Mouse (Mus musculus) kidney, postnatal 0 days (tissue): ENCODE data around the gene Gm49337. TPM values are rescaled to one million over a fixed set of nuclear protein-coding genes. Genes with fewer than 3 reads are reported as not detected.
"Not testable (repeated sequence)": the region's sequence is repeated elsewhere in the genome, so short reads cannot be mapped to it uniquely, and the experiment has no call there.

Source experiments
- ATAC-seq: fragments of 200-750 bp; cut with Nextera tagmentation; replicated peaks from 2 replicates; pipeline ENCODE4 v1.8.0; 2017; ENCODE audit warnings: low read depth, moderate number of reproducible peaks, moderate TSS enrichment, moderate library complexity; ENCODE audit not compliant: low FRiP score
- DNase-seq: peaks from one replicate; pipeline ENCODE4 v3.0.0-alpha.2; 2016; ENCODE audit warnings: low spot score
- H3K27ac ChIP-seq: fragments of 300-500 bp; sonication (generic); 2 replicates; pipeline ENCODE4 v1.5.1; 2014; ENCODE audit warnings: mild to moderate bottlenecking
- H3K27me3 ChIP-seq: fragments of 300-500 bp; sonication (generic); 2 replicates; pipeline ENCODE4 v1.6.1; 2014; ENCODE audit warnings: low read length, mixed read lengths; ENCODE audit not compliant: insufficient read depth
- H3K36me3 ChIP-seq: fragments of 300-500 bp; sonication (generic); 2 replicates; pipeline ENCODE4 v1.6.1; 2014; ENCODE audit warnings: low read length, mixed read lengths; ENCODE audit not compliant: insufficient read depth
- H3K4me1 ChIP-seq: fragments of 300-500 bp; sonication (generic); replicated peaks from 2 replicates; pipeline ENCODE4 v1.6.1; 2014; ENCODE audit warnings: antibody characterized with exemption, low read length, mixed read lengths; ENCODE audit not compliant: insufficient read depth
- H3K4me2 ChIP-seq: fragments of 300-500 bp; sonication (generic); 2 replicates; pipeline ENCODE4 v1.6.1; 2014; ENCODE audit warnings: mild to moderate bottlenecking, low read length, moderate library complexity, mixed read lengths
- H3K4me3 ChIP-seq: fragments of 300-500 bp; sonication (generic); replicated peaks from 2 replicates; pipeline ENCODE4 v1.5.1; 2014; ENCODE audit warnings: low read depth, low read length
- H3K9ac ChIP-seq: fragments of 300-500 bp; sonication (generic); 2 replicates; pipeline ENCODE4 v1.6.1; 2014; ENCODE audit warnings: low read depth, low read length
- H3K9me3 ChIP-seq: fragments of 300-500 bp; sonication (generic); replicated peaks from 2 replicates; pipeline ENCODE4 v1.6.1; 2016; ENCODE audit warnings: low read length, inconsistent platforms, mixed read lengths
- CTCF ChIP-seq: IDR thresholded peaks from 2 replicates; pipeline ENCODE4 v1.5.1; 2016; ENCODE audit warnings: antibody characterized with exemption, low read depth, mild to moderate bottlenecking, moderate library complexity
- WGBS: fragments of 180-500 bp; shearing (Covaris S2); extraction: QIAGEN DNeasy Blood & Tissue Kit; methylation state at CpG from one replicate; pipeline ENCODE4 v1.1.7; 2014; 5-methylcytosine and 5-hydroxymethylcytosine counted together
- polyA plus RNA-seq: library from polyadenylated mRNA; unstranded; fragments of >200 nt; fragmentation: Nextera tagmentation; extraction: Ambion mirVana; gene quantifications from 2 replicates; pipeline ENCODE4 v1.2.1, GENCODE M21; 2015

The Gm49337 gene
- polyA plus RNA-seq, 1 experiment from 2014 or later, result not detected

DNA sequence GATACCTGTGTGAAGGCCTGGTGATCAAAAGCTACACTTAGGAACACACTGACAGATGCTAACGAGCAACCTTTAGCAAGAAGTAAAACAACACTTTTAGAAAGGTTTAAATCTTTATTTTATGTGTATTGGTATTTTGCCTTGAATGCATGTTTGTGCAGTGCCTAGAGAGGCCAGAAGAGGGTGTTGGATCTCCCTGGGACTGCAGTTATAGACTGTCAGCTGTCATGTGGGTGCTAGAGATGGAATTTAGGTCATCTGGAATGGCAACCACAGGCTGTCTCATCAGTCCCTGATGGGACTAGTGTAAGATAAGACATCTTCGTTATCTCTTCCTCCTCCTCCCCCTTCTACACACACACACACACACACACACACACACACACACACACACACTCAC is 25.2 kb downstream of the Gm49337 start:
- Histone ChIP-seq H3K36me3 (no peaks in the 10 kb centered on the region), H3K27ac (no peak overlapping the region), H3K4me2 (no peak overlapping the region), H3K4me3 (no peak overlapping the region), H3K4me1 (no peaks in the 10 kb centered on the region), H3K27me3 (no peaks in the 10 kb centered on the region), H3K9ac (no peak overlapping the region), H3K9me3 (no peaks in the 10 kb centered on the region)
- ATAC-seq (no peak), DNase-seq (no peak)
- 77% methylated on average over 2 of the region's 2 CpGs for WGBS
- TF ChIP-seq CTCF, result peak; percentile 48

DNA sequence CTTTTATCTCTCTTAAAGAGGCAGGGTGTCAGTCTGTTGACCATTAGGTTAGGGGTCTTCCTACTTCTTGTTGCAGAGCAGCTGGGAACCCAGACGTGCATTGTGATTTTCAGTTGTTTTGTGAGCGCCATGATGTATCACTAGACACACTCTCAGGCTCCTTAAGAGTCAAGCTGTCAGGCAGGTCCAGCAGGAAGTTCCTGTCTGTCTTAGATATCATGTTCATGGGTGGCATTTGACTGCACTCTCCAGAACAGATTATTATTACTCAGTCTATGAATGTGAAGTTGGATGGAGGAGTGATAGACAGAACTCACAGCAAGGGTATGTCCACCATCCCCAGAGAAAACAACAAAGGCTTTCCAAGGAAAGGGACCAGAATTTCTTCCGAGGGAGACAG is 31.2 kb downstream of the Gm49337 start:
- Histone ChIP-seq H3K27me3 (no peaks in the 10 kb centered on the region), H3K36me3 (no peaks in the 10 kb centered on the region), H3K4me1 (no peaks in the 10 kb centered on the region), H3K9ac (no peak overlapping the region), H3K4me3 (no peak overlapping the region), H3K27ac (no peak overlapping the region), H3K9me3 (no peaks in the 10 kb centered on the region), H3K4me2 (no peak overlapping the region)
- TF ChIP-seq CTCF, result no peak
- no peak for DNase-seq
- 60% methylated on average over 3 of the region's 3 CpGs for WGBS
- ATAC-seq, result no peak

DNA sequence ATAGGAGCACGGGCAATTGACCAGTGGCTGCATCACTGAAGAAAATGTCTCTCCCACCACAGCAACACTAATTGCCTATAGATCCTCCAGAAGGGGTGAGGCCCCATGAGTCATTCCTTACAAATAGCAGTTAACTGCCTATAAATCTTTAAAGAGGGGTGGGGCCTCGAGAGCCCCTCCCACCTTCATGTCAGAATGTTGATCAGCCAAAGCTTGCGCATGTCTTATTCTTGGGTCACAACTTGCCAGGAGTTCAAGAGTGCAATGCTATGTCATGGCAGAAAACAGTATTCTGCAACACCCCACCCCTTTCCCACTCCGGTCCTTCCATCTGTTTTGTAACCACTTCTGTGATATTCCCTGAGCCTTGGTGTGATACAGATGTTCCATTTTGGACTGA is 33.3 kb downstream of the Gm49337 start:
- H3K9ac ChIP-seq, result no peak overlapping the region
- DNase-seq, result no peak
- no peaks in the 10 kb centered on the region for H3K9me3 ChIP-seq
- TF ChIP-seq CTCF, result no peak
- H3K36me3 ChIP-seq, result no peaks in the 10 kb centered on the region
- no peak overlapping the region for H3K4me2 ChIP-seq
- no peaks in the 10 kb centered on the region for H3K4me1 ChIP-seq
- WGBS, result 66% methylated on average over 4 of the region's 4 CpGs
- H3K27ac ChIP-seq, result no peak overlapping the region
- no peak for ATAC-seq
- H3K27me3 ChIP-seq, result no peaks in the 10 kb centered on the region
- no peak overlapping the region for H3K4me3 ChIP-seq

DNA sequence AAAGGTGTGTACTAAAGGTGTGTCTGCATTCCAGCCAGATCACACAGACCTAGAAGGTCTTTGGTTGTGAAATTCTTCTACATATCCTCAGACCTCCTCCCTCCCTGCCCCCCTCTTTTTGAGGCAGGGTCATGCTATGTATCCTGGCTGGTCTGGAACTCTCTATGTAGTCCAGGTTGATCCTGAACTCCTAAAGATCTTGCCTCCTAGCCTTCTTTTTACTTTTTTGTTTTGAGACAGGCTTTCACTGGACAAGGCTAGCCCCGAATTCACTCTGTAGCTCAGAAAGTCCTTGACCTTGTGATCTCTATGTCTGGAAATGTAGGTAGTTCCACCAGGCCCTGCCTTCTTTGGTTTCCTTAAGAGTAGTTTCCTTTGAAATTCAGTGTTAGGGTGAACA is 35.7 kb downstream of the Gm49337 start:
- no peak overlapping the region for H3K4me3 ChIP-seq
- no peaks in the 10 kb centered on the region for H3K9me3 ChIP-seq
- no peaks in the 10 kb centered on the region for H3K36me3 ChIP-seq
- H3K4me1 ChIP-seq, result no peaks in the 10 kb centered on the region
- H3K27me3 ChIP-seq, result no peaks in the 10 kb centered on the region
- no peak for TF ChIP-seq CTCF
- DNase-seq (no peak), ATAC-seq (no peak)
- H3K9ac ChIP-seq, result no peak overlapping the region
- WGBS, result 78% methylated on average over 1 of the region's 1 CpGs
- H3K27ac ChIP-seq, result no peak overlapping the region
- H3K4me2 ChIP-seq, result no peak overlapping the region

DNA sequence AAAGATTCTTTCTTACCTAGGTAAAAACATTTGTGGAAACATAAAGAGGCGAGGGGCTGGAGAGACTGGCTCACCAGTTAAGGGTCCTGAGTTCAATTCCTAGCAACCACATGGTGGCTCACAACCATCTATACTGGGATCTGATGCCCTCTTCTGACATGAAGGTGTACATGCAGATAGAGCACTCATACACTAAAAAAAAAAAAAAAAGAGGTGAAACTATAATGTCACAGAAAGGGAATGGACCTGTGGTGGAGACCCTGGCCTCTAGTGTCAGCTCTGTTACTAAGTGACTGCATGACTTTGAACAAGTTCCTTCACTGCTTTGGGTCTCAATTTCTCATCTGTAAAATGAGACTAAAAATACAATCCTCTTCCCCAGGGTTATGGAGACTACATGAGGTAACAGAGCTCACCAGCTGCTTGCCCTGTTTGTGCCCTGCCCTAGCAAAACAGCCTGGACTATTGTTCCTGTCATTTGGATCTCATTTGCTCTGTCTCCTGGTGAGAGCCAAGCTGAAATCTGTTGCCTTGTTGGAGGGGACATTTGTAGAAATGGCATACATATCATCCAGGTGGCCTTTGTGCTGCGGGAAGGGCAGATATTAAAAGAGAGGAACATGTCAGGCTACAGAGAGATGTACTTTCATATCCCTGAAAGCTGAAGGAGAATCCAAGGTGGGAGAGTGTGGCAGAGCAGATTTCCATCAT is 42.9 kb downstream of the Gm49337 start:
- no peaks in the 10 kb centered on the region for H3K9me3 ChIP-seq
- DNase-seq (no peak), ATAC-seq (no peak)
- no peak overlapping the region for H3K4me2 ChIP-seq
- no peak overlapping the region for H3K9ac ChIP-seq
- peak; percentile 11; the same call in 1 of the 2 replicates for TF ChIP-seq CTCF
- 89% methylated on average over 2 of the region's 2 CpGs for WGBS
- no peak overlapping the region for H3K27ac ChIP-seq
- no peak overlapping the region for H3K4me3 ChIP-seq
- 0 out of 2 replicates have a peak, but pooled peaks cover 5% of the 10 kb centered on the region for H3K4me1 ChIP-seq
- H3K27me3 ChIP-seq, result no peaks in the 10 kb centered on the region
- no peaks in the 10 kb centered on the region for H3K36me3 ChIP-seq

DNA sequence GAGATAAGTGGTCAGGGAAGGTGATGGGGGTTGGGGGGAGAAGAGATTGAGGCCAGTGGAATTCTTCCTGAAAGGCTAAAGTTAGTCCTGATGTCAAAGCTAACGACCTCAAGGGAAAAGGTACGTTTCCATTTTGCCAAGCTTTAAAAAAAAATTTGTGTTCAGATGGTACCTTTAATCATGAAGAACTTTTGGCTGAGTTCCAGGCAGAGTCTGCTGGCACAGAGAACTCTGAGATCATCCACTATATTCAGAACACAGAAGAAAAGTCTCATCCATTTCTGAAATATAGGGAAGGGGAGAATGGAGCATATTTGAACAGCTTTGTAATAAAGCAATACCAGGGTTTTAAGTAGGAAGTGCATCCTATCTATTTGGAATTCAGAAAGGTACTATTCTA is 43.9 kb downstream of the Gm49337 start:
- no peak overlapping the region for H3K9ac ChIP-seq
- H3K4me3 ChIP-seq, result no peak overlapping the region
- no peaks in the 10 kb centered on the region for H3K9me3 ChIP-seq
- DNase-seq (no peak), ATAC-seq (no peak)
- no peak overlapping the region for H3K27ac ChIP-seq
- H3K36me3 ChIP-seq, result no peaks in the 10 kb centered on the region
- no peaks in the 10 kb centered on the region for H3K27me3 ChIP-seq
- 62% methylated on average over 2 of the region's 2 CpGs for WGBS
- 0 out of 2 replicates have a peak, but pooled peaks cover 5% of the 10 kb centered on the region for H3K4me1 ChIP-seq
- TF ChIP-seq CTCF, result no peak
- H3K4me2 ChIP-seq, result no peak overlapping the region

DNA sequence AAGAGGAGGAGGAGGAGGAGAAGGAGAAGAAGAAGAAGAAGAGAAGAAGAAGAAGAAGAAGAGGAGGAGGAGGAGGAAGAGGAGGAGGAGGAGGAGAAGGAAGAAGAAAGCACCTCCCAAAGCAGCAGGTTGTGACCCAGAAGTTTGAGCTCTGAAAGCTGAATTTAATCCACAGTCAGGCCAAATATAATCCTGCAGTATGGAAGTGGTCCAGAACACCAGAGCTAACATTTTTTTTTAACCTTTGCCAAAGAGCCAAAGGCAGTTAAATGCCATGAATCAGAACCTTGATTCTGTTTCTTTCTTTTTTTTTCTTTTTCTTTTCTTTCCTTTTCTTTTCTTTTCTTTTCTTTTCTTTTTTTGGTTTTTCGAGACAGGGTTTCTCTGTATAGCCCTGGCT is 44.5 kb downstream of the Gm49337 start:
- not testable (repeated sequence) for ATAC-seq, DNase-seq, H3K9ac ChIP-seq, H3K36me3 ChIP-seq, H3K27ac ChIP-seq, H3K4me2 ChIP-seq, H3K4me3 ChIP-seq, H3K9me3 ChIP-seq, H3K4me1 ChIP-seq, H3K27me3 ChIP-seq
- 100% methylated on average over 1 of the region's 1 CpGs for WGBS
